Mouse (Mus musculus): ENCODE measurements around the gene Rrn3. TPM values are rescaled to one million over a fixed set of nuclear protein-coding genes. Genes with fewer than 3 reads are reported as not detected.

The Rrn3 gene
- polyA plus RNA-seq, 1 experiment from 2014 or later: 123 TPM

DNA sequence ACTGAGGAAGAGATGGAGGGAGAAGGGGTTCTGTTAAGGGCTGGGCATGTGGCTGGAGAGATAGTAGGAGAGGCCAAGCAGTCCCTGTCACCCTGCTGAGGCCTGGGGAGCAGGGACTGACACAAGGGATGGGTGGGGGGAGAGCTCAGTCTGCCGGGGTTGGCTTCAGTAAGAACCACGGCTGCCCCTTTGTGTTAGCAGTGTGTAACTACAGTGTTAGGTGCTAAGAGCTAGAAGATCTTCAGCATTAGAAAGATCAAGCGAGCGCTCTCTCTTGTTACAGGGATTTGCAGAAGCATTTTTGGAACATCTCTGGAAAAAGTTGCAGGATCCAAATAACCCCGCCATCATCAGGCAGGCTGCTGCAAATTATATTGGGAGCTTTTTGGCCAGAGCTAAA lies 24.2 kb downstream of the Rrn3 start:
- no peak overlapping the region for H3K27ac ChIP-seq (ENCODE audit: low read depth, low read length)
- H3K9me3 ChIP-seq (ENCODE audit: control insufficient read depth, low read length): no peaks in the 10 kb centered on the region
- H3K4me3 ChIP-seq (ENCODE audit: low read depth, low read length): no peak overlapping the region
- no peak for ATAC-seq (ENCODE audit: low FRiP score)
- no peak overlapping the region for H3K9ac ChIP-seq (ENCODE audit: low read depth, low read length)
- 86% methylated on average over 5 of the region's 5 CpGs for WGBS
- no peaks in the 10 kb centered on the region for H3K27me3 ChIP-seq (ENCODE audit: control insufficient read depth, insufficient read depth, low read length)
- H3K4me1 ChIP-seq (replicated peaks; ENCODE audit: control insufficient read depth, insufficient read depth, low read length): no peaks in the 10 kb centered on the region
- H3K36me3 ChIP-seq (ENCODE audit: control insufficient read depth, insufficient read depth, low read length): peaks cover 12% of the 10 kb centered on the region
- no peak for DNase-seq (ENCODE audit: low spot score)
- H3K4me2 ChIP-seq (replicated peaks; ENCODE audit: low read depth, low read length): no peak overlapping the region

DNA sequence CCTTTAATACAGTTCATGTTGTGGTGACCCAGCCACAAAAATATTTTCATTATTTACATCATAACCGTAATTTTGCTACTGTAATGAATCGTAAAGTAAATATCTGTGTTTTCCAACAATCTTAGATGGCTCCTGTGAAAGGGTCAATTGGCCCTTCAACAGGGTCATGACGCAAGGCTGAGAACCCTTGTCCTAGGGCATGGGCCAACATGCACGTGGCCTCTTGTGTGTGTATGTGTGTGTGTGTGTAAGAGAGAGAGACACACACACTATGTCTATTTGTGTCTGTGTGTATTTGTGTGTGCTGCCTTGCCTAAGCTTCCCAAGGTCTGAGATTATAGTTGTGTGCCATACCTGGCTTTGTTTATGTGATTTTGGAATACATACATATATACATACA lies 27.1 kb downstream of the Rrn3 start:
- H3K36me3 ChIP-seq (ENCODE audit: control insufficient read depth, insufficient read depth, low read length): peaks cover 14% of the 10 kb centered on the region
- no peak overlapping the region for H3K4me3 ChIP-seq (ENCODE audit: low read depth, low read length)
- DNase-seq (ENCODE audit: low spot score): no peak

DNA sequence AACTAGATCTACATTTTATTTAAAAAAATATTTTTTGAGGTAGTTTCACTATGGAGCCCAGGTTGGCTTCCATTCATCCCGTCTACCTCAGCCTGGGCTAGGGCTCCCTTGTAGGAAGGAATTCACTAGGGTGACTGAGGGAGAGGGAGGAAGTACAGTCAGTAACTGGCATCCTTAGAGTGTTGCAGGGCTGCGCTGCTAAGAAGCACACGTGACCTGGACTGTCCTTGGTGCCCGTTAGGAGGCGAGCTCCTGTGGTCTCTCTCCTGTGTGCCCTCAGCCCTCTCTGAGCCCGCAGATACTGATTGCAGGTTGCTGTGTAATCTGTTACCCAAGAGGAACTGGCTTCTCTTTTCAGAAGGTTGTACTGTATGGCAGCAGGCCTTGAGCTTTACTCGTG lies 27.9 kb downstream of the Rrn3 start:
- WGBS: 92% methylated on average over 7 of the region's 7 CpGs

More for the DNA sequence above, 27.1 kb downstream of the Rrn3 start:
- 92% methylated on average over 4 of the region's 4 CpGs for WGBS
- no peak overlapping the region for H3K27ac ChIP-seq (ENCODE audit: low read depth, low read length)
- H3K9me3 ChIP-seq (ENCODE audit: control insufficient read depth, low read length): no peaks in the 10 kb centered on the region
- no peak overlapping the region for H3K9ac ChIP-seq (ENCODE audit: low read depth, low read length)
- no peak for ATAC-seq (ENCODE audit: low FRiP score)
- H3K4me1 ChIP-seq (replicated peaks; ENCODE audit: control insufficient read depth, insufficient read depth, low read length): no peaks in the 10 kb centered on the region
- H3K4me2 ChIP-seq (replicated peaks; ENCODE audit: low read depth, low read length): no peak overlapping the region
- no peaks in the 10 kb centered on the region for H3K27me3 ChIP-seq (ENCODE audit: control insufficient read depth, insufficient read depth, low read length)

DNA sequence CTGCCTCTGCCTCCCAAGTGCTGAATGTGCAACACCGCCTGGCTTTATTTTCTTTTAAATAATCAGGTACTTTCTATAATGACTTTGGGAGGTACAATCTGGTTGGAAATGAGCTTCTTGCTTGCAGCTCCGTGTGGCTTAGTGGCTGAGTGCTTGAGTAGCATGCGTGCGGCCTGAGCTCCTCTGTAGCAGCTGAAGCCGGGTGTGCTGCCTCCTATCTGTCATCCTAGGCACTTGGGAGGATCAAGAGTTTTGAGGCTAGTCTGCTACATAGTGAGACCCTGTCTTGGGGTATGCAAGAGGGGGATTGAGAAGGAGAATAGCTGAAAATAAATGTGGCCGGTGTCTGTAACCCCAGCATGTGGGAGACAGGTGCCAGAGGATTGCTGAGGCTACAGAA lies 31.6 kb downstream of the Rrn3 start:
- Histone ChIP-seq H3K4me1 (replicated peaks; ENCODE audit: control insufficient read depth, insufficient read depth, low read length) (no peaks in the 10 kb centered on the region), H3K4me3 (ENCODE audit: low read depth, low read length) (no peak overlapping the region), H3K4me2 (replicated peaks; ENCODE audit: low read depth, low read length) (no peak overlapping the region), H3K27me3 (ENCODE audit: control insufficient read depth, insufficient read depth, low read length) (no peaks in the 10 kb centered on the region), H3K27ac (ENCODE audit: low read depth, low read length) (no peak overlapping the region), H3K36me3 (ENCODE audit: control insufficient read depth, insufficient read depth, low read length) (peaks cover 20% of the 10 kb centered on the region), H3K9ac (ENCODE audit: low read depth, low read length) (no peak overlapping the region), H3K9me3 (ENCODE audit: control insufficient read depth, low read length) (no peaks in the 10 kb centered on the region)
- 91% methylated on average over 6 of the region's 6 CpGs for WGBS
- ATAC-seq (ENCODE audit: low FRiP score) (no peak), DNase-seq (ENCODE audit: low spot score) (no peak)

More for the DNA sequence above, 27.9 kb downstream of the Rrn3 start:
- ATAC-seq (ENCODE audit: low FRiP score) (no peak), DNase-seq (ENCODE audit: low spot score) (no peak)
- no peak overlapping the region for H3K4me3 ChIP-seq (ENCODE audit: low read depth, low read length)
- H3K9me3 ChIP-seq (ENCODE audit: control insufficient read depth, low read length): no peaks in the 10 kb centered on the region
- H3K9ac ChIP-seq (ENCODE audit: low read depth, low read length): no peak overlapping the region
- no peak overlapping the region for H3K4me2 ChIP-seq (replicated peaks; ENCODE audit: low read depth, low read length)
- H3K36me3 ChIP-seq (ENCODE audit: control insufficient read depth, insufficient read depth, low read length): peaks cover 20% of the 10 kb centered on the region
- no peak overlapping the region for H3K27ac ChIP-seq (ENCODE audit: low read depth, low read length)
- H3K4me1 ChIP-seq (replicated peaks; ENCODE audit: control insufficient read depth, insufficient read depth, low read length): no peaks in the 10 kb centered on the region
- H3K27me3 ChIP-seq (ENCODE audit: control insufficient read depth, insufficient read depth, low read length): no peaks in the 10 kb centered on the region

- WGBS: 93% methylated on average over 3 of the region's 3 CpGs
- Histone ChIP-seq H3K4me1 (replicated peaks; ENCODE audit: control insufficient read depth, insufficient read depth, low read length) (no peaks in the 10 kb centered on the region), H3K9me3 (ENCODE audit: control insufficient read depth, low read length) (no peaks in the 10 kb centered on the region)
Observed at GRCm38 (mm10) chr16:13813200-13813599, 32.7 kb downstream of the Rrn3 start.

GRCm38 (mm10) chr16:13818560-13819393 lies 38.3 kb downstream of the Rrn3 start, which contains the start of gene Ntan1:
Gene Ntan1, plus strand, starts transcription at chr16:13818845.
- peak within 1 kb of the TSS; percentile 71 for H3K9ac ChIP-seq (ENCODE audit: low read depth, low read length)
- no peaks in the 10 kb centered on the region for H3K27me3 ChIP-seq (ENCODE audit: control insufficient read depth, insufficient read depth, low read length)
- DNase-seq (ENCODE audit: low spot score) (peak; percentile 95), ATAC-seq (ENCODE audit: low FRiP score) (peak; percentile 97)
- H3K9me3 ChIP-seq (ENCODE audit: control insufficient read depth, low read length): no peaks in the 10 kb centered on the region
- peak within 1 kb of the TSS; percentile 72 for H3K4me3 ChIP-seq (ENCODE audit: low read depth, low read length)
- 0 out of 2 replicates have a peak, but pooled peaks cover 3% of the 10 kb centered on the region for H3K4me1 ChIP-seq (replicated peaks; ENCODE audit: control insufficient read depth, insufficient read depth, low read length)
- H3K27ac ChIP-seq (ENCODE audit: low read depth, low read length): peak within 1 kb of the TSS; percentile 93
- peak within 1 kb of the TSS; percentile 81 for H3K4me2 ChIP-seq (replicated peaks; ENCODE audit: low read depth, low read length)
- under 1% methylated on average over 51 of the region's 58 CpGs for WGBS
- 0 out of 2 replicates have a peak, but pooled peaks cover 3% of the 10 kb centered on the region for H3K36me3 ChIP-seq (ENCODE audit: control insufficient read depth, insufficient read depth, low read length)

More at GRCm38 (mm10) chr16:13813200-13813599, 32.7 kb downstream of the Rrn3 start:
- H3K9ac ChIP-seq (ENCODE audit: low read depth, low read length): no peak overlapping the region
- no peaks in the 10 kb centered on the region for H3K27me3 ChIP-seq (ENCODE audit: control insufficient read depth, insufficient read depth, low read length)
- no peak overlapping the region for H3K4me3 ChIP-seq (ENCODE audit: low read depth, low read length)
- no peak overlapping the region for H3K27ac ChIP-seq (ENCODE audit: low read depth, low read length)
- no peak for DNase-seq (ENCODE audit: low spot score)
- ATAC-seq (ENCODE audit: low FRiP score): no peak
- peaks cover 15% of the 10 kb centered on the region; the same call in 1 of the 2 replicates for H3K36me3 ChIP-seq (ENCODE audit: control insufficient read depth, insufficient read depth, low read length)
- no peak overlapping the region for H3K4me2 ChIP-seq (replicated peaks; ENCODE audit: low read depth, low read length)

- H3K9me3 ChIP-seq (ENCODE audit: control insufficient read depth, low read length): no peaks in the 10 kb centered on the region
- H3K27me3 ChIP-seq (ENCODE audit: control insufficient read depth, insufficient read depth, low read length): no peaks in the 10 kb centered on the region
- H3K27ac ChIP-seq (ENCODE audit: low read depth, low read length): peak overlapping the region; percentile 93
- ATAC-seq (ENCODE audit: low FRiP score) (peak; percentile 74), DNase-seq (ENCODE audit: low spot score) (no peak)
- H3K4me1 ChIP-seq (replicated peaks; ENCODE audit: control insufficient read depth, insufficient read depth, low read length): 0 out of 2 replicates have a peak, but pooled peaks cover 3% of the 10 kb centered on the region
- peak overlapping the region; percentile 81 for H3K4me2 ChIP-seq (replicated peaks; ENCODE audit: low read depth, low read length)
- H3K36me3 ChIP-seq (ENCODE audit: control insufficient read depth, insufficient read depth, low read length): 0 out of 2 replicates have a peak, but pooled peaks cover 3% of the 10 kb centered on the region
- peak overlapping the region; percentile 72 for H3K4me3 ChIP-seq (ENCODE audit: low read depth, low read length)
- H3K9ac ChIP-seq (ENCODE audit: low read depth, low read length): peak overlapping the region; percentile 71
- under 1% methylated on average over 34 of the region's 36 CpGs for WGBS
Observed at GRCm38 (mm10) chr16:13819394-13819743, 38.9 kb downstream of the Rrn3 start.

- H3K27ac ChIP-seq (ENCODE audit: low read depth, low read length): peak overlapping the region; percentile 93; the same call in 1 of the 2 replicates
- peak overlapping the region; percentile 72 for H3K4me3 ChIP-seq (ENCODE audit: low read depth, low read length)
Observed at GRCm38 (mm10) chr16:13819806-13820500, 39.4 kb downstream of the Rrn3 start.

More at GRCm38 (mm10) chr16:13819806-13820500, 39.4 kb downstream of the Rrn3 start:
- DNase-seq (ENCODE audit: low spot score) (peak; percentile 40), ATAC-seq (ENCODE audit: low FRiP score) (peak; percentile 0; the same call in 1 of the 2 replicates)
- Histone ChIP-seq H3K36me3 (ENCODE audit: control insufficient read depth, insufficient read depth, low read length) (no peaks in the 10 kb centered on the region), H3K9ac (ENCODE audit: low read depth, low read length) (peak overlapping the region; percentile 71), H3K9me3 (ENCODE audit: control insufficient read depth, low read length) (no peaks in the 10 kb centered on the region), H3K27me3 (ENCODE audit: control insufficient read depth, insufficient read depth, low read length) (no peaks in the 10 kb centered on the region), H3K4me2 (replicated peaks; ENCODE audit: low read depth, low read length) (peak overlapping the region; percentile 81), H3K4me1 (replicated peaks; ENCODE audit: control insufficient read depth, insufficient read depth, low read length) (0 out of 2 replicates have a peak, but pooled peaks cover 3% of the 10 kb centered on the region)
- WGBS: 42% methylated on average over 12 of the region's 12 CpGs
